Mouse (Mus musculus) embryonic facial prominence, embryonic 15.5 days (tissue): ENCODE measurements at regions not wholly inside any gene's neighbourhood (a gene's known extent, or its start where the extent isn't known, plus 50 kb on each side); places are given as distances from the start of the nearest gene placed in this dataset.

ENCODE experiments used
- ATAC-seq: fragments of 200-750 bp; cut with Nextera tagmentation; 2 replicates; pipeline ENCODE4 v1.8.0; 2017; ENCODE audit warnings: low read depth, moderate TSS enrichment; ENCODE audit not compliant: insufficient number of reproducible peaks, low FRiP score, low TSS enrichment
- H3K27ac ChIP-seq: fragments of 300-500 bp; sonication (generic); replicated peaks from 2 replicates; pipeline ENCODE4 v1.5.1; 2015; ENCODE audit warnings: mild to moderate bottlenecking, inconsistent platforms
- H3K27me3 ChIP-seq: fragments of 300-500 bp; sonication (generic); 2 replicates; pipeline ENCODE4 v1.6.1; 2015; ENCODE audit warnings: inconsistent platforms
- H3K36me3 ChIP-seq: fragments of 300-500 bp; sonication (generic); 2 replicates; pipeline ENCODE4 v1.6.1; 2015; ENCODE audit warnings: mild to moderate bottlenecking, inconsistent platforms
- H3K4me1 ChIP-seq: fragments of 300-500 bp; sonication (generic); 2 replicates; pipeline ENCODE4 v1.6.1; 2015; ENCODE audit warnings: inconsistent platforms
- H3K4me2 ChIP-seq: fragments of 300-500 bp; sonication (generic); replicated peaks from 2 replicates; pipeline ENCODE4 v1.6.1; 2015; ENCODE audit warnings: mild to moderate bottlenecking, inconsistent platforms
- H3K4me3 ChIP-seq: fragments of 300-500 bp; sonication (generic); replicated peaks from 2 replicates; pipeline ENCODE4 v1.5.1; 2015; ENCODE audit warnings: mild to moderate bottlenecking, inconsistent platforms
- H3K9ac ChIP-seq: fragments of 300-500 bp; sonication (generic); 2 replicates; pipeline ENCODE4 v1.6.1; 2015; ENCODE audit warnings: inconsistent platforms
- H3K9me3 ChIP-seq: fragments of 300-500 bp; sonication (generic); replicated peaks from 2 replicates; pipeline ENCODE4 v1.6.1; 2016; ENCODE audit warnings: inconsistent platforms
- WGBS: fragments of 180-500 bp; shearing (Covaris S2); methylation state at CpG from one replicate; pipeline ENCODE4 v1.1.7; 2015; 5-methylcytosine and 5-hydroxymethylcytosine counted together

GRCm38 (mm10) chr5:111991805-111992204, 258.1 kb downstream of the Gm26897 start:
- no peaks in the 10 kb centered on the region for H3K9me3 ChIP-seq
- H3K4me3 ChIP-seq, result no peak overlapping the region
- WGBS, result 80% methylated on average over 10 of the region's 10 CpGs
- no peaks in the 10 kb centered on the region for H3K27me3 ChIP-seq
- no peak overlapping the region for H3K27ac ChIP-seq
- H3K4me1 ChIP-seq, result no peaks in the 10 kb centered on the region
- H3K36me3 ChIP-seq, result no peaks in the 10 kb centered on the region
- no peak overlapping the region for H3K4me2 ChIP-seq
- H3K9ac ChIP-seq, result no peak overlapping the region
- no peak for ATAC-seq

GRCm38 (mm10) chr5:111993221-111993620, 259.1 kb downstream of the Cryba4 start:
- no peaks in the 10 kb centered on the region for H3K4me1 ChIP-seq
- no peak overlapping the region for H3K4me3 ChIP-seq
- no peaks in the 10 kb centered on the region for H3K9me3 ChIP-seq
- no peak overlapping the region for H3K9ac ChIP-seq
- no peak for ATAC-seq
- no peak overlapping the region for H3K4me2 ChIP-seq
- H3K27me3 ChIP-seq, result no peaks in the 10 kb centered on the region
- H3K36me3 ChIP-seq, result no peaks in the 10 kb centered on the region
- 58% methylated on average over 7 of the region's 7 CpGs for WGBS
- H3K27ac ChIP-seq, result no peak overlapping the region

- H3K4me3 ChIP-seq, result no peak overlapping the region
- H3K4me2 ChIP-seq, result no peak overlapping the region
- H3K9ac ChIP-seq, result no peak overlapping the region
- no peak for ATAC-seq
- 76% methylated on average over 9 of the region's 9 CpGs for WGBS
- no peaks in the 10 kb centered on the region for H3K36me3 ChIP-seq
- no peaks in the 10 kb centered on the region for H3K27me3 ChIP-seq
- no peaks in the 10 kb centered on the region for H3K4me1 ChIP-seq
- H3K27ac ChIP-seq, result no peak overlapping the region
- no peaks in the 10 kb centered on the region for H3K9me3 ChIP-seq
Measured at GRCm38 (mm10) chr5:111993930-111994329, 258.4 kb downstream of the Cryba4 start.

GRCm38 (mm10) chr5:111996806-111997205, 255.5 kb downstream of the Cryba4 start:
- Histone ChIP-seq H3K9me3 (no peaks in the 10 kb centered on the region), H3K27me3 (peaks cover 8% of the 10 kb centered on the region; the same call in 1 of the 2 replicates), H3K4me2 (no peak overlapping the region), H3K36me3 (no peaks in the 10 kb centered on the region), H3K4me3 (no peak overlapping the region), H3K4me1 (peaks cover 1% of the 10 kb centered on the region; the same call in 1 of the 2 replicates), H3K9ac (no peak overlapping the region), H3K27ac (no peak overlapping the region)
- WGBS, result 45% methylated on average over 3 of the region's 3 CpGs
- no peak for ATAC-seq

- no peak overlapping the region for H3K4me2 ChIP-seq
- no peak overlapping the region for H3K27ac ChIP-seq
- peaks cover 12% of the 10 kb centered on the region; the same call in 1 of the 2 replicates for H3K4me1 ChIP-seq
- WGBS, result 15% methylated on average over 32 of the region's 32 CpGs
- peaks cover 15% of the 10 kb centered on the region; the same call in 1 of the 2 replicates for H3K27me3 ChIP-seq
- H3K9ac ChIP-seq, result no peak overlapping the region
- H3K9me3 ChIP-seq, result no peaks in the 10 kb centered on the region
- H3K36me3 ChIP-seq, result no peaks in the 10 kb centered on the region
- no peak overlapping the region for H3K4me3 ChIP-seq
- no peak; the same call in 1 of the 2 replicates for ATAC-seq
Measured at GRCm38 (mm10) chr5:112001742-112002701, 250.3 kb downstream of the Cryba4 start.

GRCm38 (mm10) chr5:112002856-112003660, 249.3 kb downstream of the Cryba4 start:
- Histone ChIP-seq H3K4me2 (no peak overlapping the region), H3K9me3 (no peaks in the 10 kb centered on the region), H3K36me3 (no peaks in the 10 kb centered on the region), H3K4me3 (no peak overlapping the region), H3K9ac (no peak overlapping the region), H3K27ac (no peak overlapping the region), H3K4me1 (peaks cover 12% of the 10 kb centered on the region; the same call in 1 of the 2 replicates), H3K27me3 (peaks cover 15% of the 10 kb centered on the region; the same call in 1 of the 2 replicates)
- ATAC-seq, result no peak
- WGBS, result 40% methylated on average over 12 of the region's 12 CpGs

- Histone ChIP-seq H3K4me3 (no peak overlapping the region), H3K4me2 (no peak overlapping the region), H3K27ac (no peak overlapping the region), H3K27me3 (peaks cover 15% of the 10 kb centered on the region; the same call in 1 of the 2 replicates), H3K9ac (no peak overlapping the region), H3K9me3 (no peaks in the 10 kb centered on the region), H3K4me1 (peaks cover 12% of the 10 kb centered on the region; the same call in 1 of the 2 replicates), H3K36me3 (no peaks in the 10 kb centered on the region)
- no peak for ATAC-seq
- 57% methylated on average over 3 of the region's 3 CpGs for WGBS
Measured at GRCm38 (mm10) chr5:112004041-112004440, 248.3 kb downstream of the Cryba4 start.

- 24% methylated on average over 9 of the region's 9 CpGs for WGBS
- Histone ChIP-seq H3K27ac (no peak overlapping the region), H3K4me2 (no peak overlapping the region), H3K4me1 (peaks cover 6% of the 10 kb centered on the region), H3K4me3 (no peak overlapping the region), H3K9ac (no peak overlapping the region), H3K9me3 (no peaks in the 10 kb centered on the region), H3K36me3 (no peaks in the 10 kb centered on the region), H3K27me3 (no peaks in the 10 kb centered on the region; the same call in 1 of the 2 replicates)
- no peak for ATAC-seq
Measured at GRCm38 (mm10) chr5:112012505-112013164, 239.7 kb downstream of the Cryba4 start.

- Histone ChIP-seq H3K36me3 (no peaks in the 10 kb centered on the region), H3K4me2 (no peak overlapping the region), H3K9ac (no peak overlapping the region), H3K4me1 (peaks cover 13% of the 10 kb centered on the region), H3K27ac (peak overlapping the region; percentile 68), H3K4me3 (no peak overlapping the region), H3K27me3 (no peaks in the 10 kb centered on the region), H3K9me3 (no peaks in the 10 kb centered on the region)
- peak; percentile 63 for ATAC-seq
- WGBS, result 35% methylated on average over 7 of the region's 7 CpGs
Measured at GRCm38 (mm10) chr5:112018925-112019324, 233.4 kb downstream of the Cryba4 start.

- Histone ChIP-seq H3K4me3 (no peak overlapping the region), H3K9ac (no peak overlapping the region), H3K27me3 (no peaks in the 10 kb centered on the region), H3K4me2 (no peak overlapping the region), H3K9me3 (no peaks in the 10 kb centered on the region), H3K36me3 (no peaks in the 10 kb centered on the region), H3K4me1 (peaks cover 13% of the 10 kb centered on the region), H3K27ac (no peak overlapping the region)
- WGBS, result 56% methylated on average over 2 of the region's 2 CpGs
- ATAC-seq, result no peak
Measured at GRCm38 (mm10) chr5:112020882-112021281, 231.4 kb downstream of the Cryba4 start.

- no peaks in the 10 kb centered on the region for H3K36me3 ChIP-seq
- H3K4me1 ChIP-seq, result no peaks in the 10 kb centered on the region
- no peaks in the 10 kb centered on the region for H3K9me3 ChIP-seq
- H3K27ac ChIP-seq, result no peak overlapping the region
- H3K4me2 ChIP-seq, result no peak overlapping the region
- WGBS, result 50% methylated on average over 11 of the region's 11 CpGs
- H3K4me3 ChIP-seq, result no peak overlapping the region
- no peak for ATAC-seq
- H3K9ac ChIP-seq, result no peak overlapping the region
- H3K27me3 ChIP-seq, result peaks cover 3% of the 10 kb centered on the region; the same call in 1 of the 2 replicates
Measured at GRCm38 (mm10) chr5:112029955-112030354, 222.4 kb downstream of the Cryba4 start.
